Mouse (Mus musculus): Measurements from ENCODE around the gene 9530068E07Rik. TPM values are rescaled to one million over a fixed set of nuclear protein-coding genes. Genes with fewer than 3 reads are reported as not detected.
"Not testable (repeated sequence)": the region's sequence is repeated elsewhere in the genome, so short reads cannot be mapped to it uniquely, and the experiment has no call there.

9530068E07Rik gene
- polyA plus RNA-seq, 1 experiment, result 124 TPM

- H3K27me3 ChIP-seq (ENCODE audit: control insufficient read depth, insufficient read depth, low read length), result no peaks in the 10 kb centered on the region
- WGBS, result 51% methylated on average over 3 of the region's 3 CpGs
- H3K4me3 ChIP-seq (ENCODE audit: control insufficient read depth, insufficient read depth, low read length), result no peak overlapping the region
- no peak for TF ChIP-seq CTCF (IDR thresholded peaks at IDR 0.05; ENCODE audit: borderline replicate concordance, control insufficient read depth, extremely low read depth, insufficient read depth, low read length, poor library complexity)
- no peak for TF ChIP-seq POLR2A (IDR thresholded peaks at IDR 0.05; ENCODE audit: control insufficient read depth, extremely low read depth, insufficient read depth, low read length, poor library complexity)
- H3K36me3 ChIP-seq (ENCODE audit: control insufficient read depth, insufficient read depth, low read length), result peaks cover 53% of the 10 kb centered on the region
- DNase-seq, result no peak
- H3K27ac ChIP-seq (ENCODE audit: control insufficient read depth, insufficient read depth, low read length), result no peak overlapping the region
- H3K4me1 ChIP-seq (replicated peaks; ENCODE audit: control insufficient read depth, insufficient read depth, low read length), result no peaks in the 10 kb centered on the region
Measured at GRCm38 (mm10) chr11:52384667-52385066, 11.6 kb upstream of the 9530068E07Rik start.

- Histone ChIP-seq H3K36me3 (ENCODE audit: control insufficient read depth, insufficient read depth, low read length) (peaks cover 49% of the 10 kb centered on the region), H3K27me3 (ENCODE audit: control insufficient read depth, insufficient read depth, low read length) (no peaks in the 10 kb centered on the region), H3K4me3 (ENCODE audit: control insufficient read depth, insufficient read depth, low read length) (no peak overlapping the region), H3K27ac (ENCODE audit: control insufficient read depth, insufficient read depth, low read length) (no peak overlapping the region), H3K4me1 (replicated peaks; ENCODE audit: control insufficient read depth, insufficient read depth, low read length) (no peaks in the 10 kb centered on the region)
- DNase-seq, result no peak
- no peak for TF ChIP-seq POLR2A (IDR thresholded peaks at IDR 0.05; ENCODE audit: control insufficient read depth, extremely low read depth, insufficient read depth, low read length, poor library complexity)
- TF ChIP-seq CTCF (IDR thresholded peaks at IDR 0.05; ENCODE audit: borderline replicate concordance, control insufficient read depth, extremely low read depth, insufficient read depth, low read length, poor library complexity), result no peak
- 95% methylated on average over 3 of the region's 3 CpGs for WGBS
Measured at GRCm38 (mm10) chr11:52386892-52387291, 9.3 kb upstream of the 9530068E07Rik start.

- no peak for DNase-seq
- Histone ChIP-seq H3K27ac (ENCODE audit: control insufficient read depth, insufficient read depth, low read length) (no peak overlapping the region), H3K4me1 (replicated peaks; ENCODE audit: control insufficient read depth, insufficient read depth, low read length) (no peaks in the 10 kb centered on the region), H3K27me3 (ENCODE audit: control insufficient read depth, insufficient read depth, low read length) (no peaks in the 10 kb centered on the region), H3K4me3 (ENCODE audit: control insufficient read depth, insufficient read depth, low read length) (no peak overlapping the region), H3K36me3 (ENCODE audit: control insufficient read depth, insufficient read depth, low read length) (peaks cover 49% of the 10 kb centered on the region)
- WGBS, result 98% methylated on average over 12 of the region's 12 CpGs
- TF ChIP-seq POLR2A (IDR thresholded peaks at IDR 0.05; ENCODE audit: control insufficient read depth, extremely low read depth, insufficient read depth, low read length, poor library complexity) (no peak), CTCF (IDR thresholded peaks at IDR 0.05; ENCODE audit: borderline replicate concordance, control insufficient read depth, extremely low read depth, insufficient read depth, low read length, poor library complexity) (no peak)
Measured at GRCm38 (mm10) chr11:52388150-52388549, 8.1 kb upstream of the 9530068E07Rik start.

GRCm38 (mm10) chr11:52388979-52389378 is 7.2 kb upstream of the 9530068E07Rik start:
- not testable (repeated sequence) for H3K27me3 ChIP-seq (ENCODE audit: control insufficient read depth, insufficient read depth, low read length); H3K4me1 ChIP-seq (replicated peaks; ENCODE audit: control insufficient read depth, insufficient read depth, low read length); DNase-seq; H3K27ac ChIP-seq (ENCODE audit: control insufficient read depth, insufficient read depth, low read length); H3K4me3 ChIP-seq (ENCODE audit: control insufficient read depth, insufficient read depth, low read length)
- 84% methylated on average over 5 of the region's 5 CpGs for WGBS
- peaks cover 43% of the 10 kb centered on the region for H3K36me3 ChIP-seq (ENCODE audit: control insufficient read depth, insufficient read depth, low read length)

- TF ChIP-seq CTCF (IDR thresholded peaks at IDR 0.05; ENCODE audit: borderline replicate concordance, control insufficient read depth, extremely low read depth, insufficient read depth, low read length, poor library complexity) (no peak), POLR2A (IDR thresholded peaks at IDR 0.05; ENCODE audit: control insufficient read depth, extremely low read depth, insufficient read depth, low read length, poor library complexity) (no peak)
- Histone ChIP-seq H3K27me3 (ENCODE audit: control insufficient read depth, insufficient read depth, low read length) (no peaks in the 10 kb centered on the region), H3K36me3 (ENCODE audit: control insufficient read depth, insufficient read depth, low read length) (peaks cover 35% of the 10 kb centered on the region), H3K4me1 (replicated peaks; ENCODE audit: control insufficient read depth, insufficient read depth, low read length) (no peaks in the 10 kb centered on the region), H3K4me3 (ENCODE audit: control insufficient read depth, insufficient read depth, low read length) (no peak overlapping the region), H3K27ac (ENCODE audit: control insufficient read depth, insufficient read depth, low read length) (no peak overlapping the region)
- no peak for DNase-seq
- 93% methylated on average over 7 of the region's 7 CpGs for WGBS
Measured at GRCm38 (mm10) chr11:52389933-52390332, 6.3 kb upstream of the 9530068E07Rik start.

- no peak overlapping the region for H3K4me3 ChIP-seq (ENCODE audit: control insufficient read depth, insufficient read depth, low read length)
- H3K4me1 ChIP-seq (replicated peaks; ENCODE audit: control insufficient read depth, insufficient read depth, low read length), result peaks cover 4% of the 10 kb centered on the region; the same call in 1 of the 2 replicates
- no peaks in the 10 kb centered on the region for H3K27me3 ChIP-seq (ENCODE audit: control insufficient read depth, insufficient read depth, low read length)
- DNase-seq, result no peak
- 95% methylated on average over 4 of the region's 4 CpGs for WGBS
- no peak overlapping the region for H3K27ac ChIP-seq (ENCODE audit: control insufficient read depth, insufficient read depth, low read length)
- H3K36me3 ChIP-seq (ENCODE audit: control insufficient read depth, insufficient read depth, low read length), result peaks cover 3% of the 10 kb centered on the region; the same call in 1 of the 2 replicates
- TF ChIP-seq POLR2A (IDR thresholded peaks at IDR 0.05; ENCODE audit: control insufficient read depth, extremely low read depth, insufficient read depth, low read length, poor library complexity) (no peak), CTCF (IDR thresholded peaks at IDR 0.05; ENCODE audit: borderline replicate concordance, control insufficient read depth, extremely low read depth, insufficient read depth, low read length, poor library complexity) (no peak)
Measured at GRCm38 (mm10) chr11:52394494-52394893, 1.7 kb upstream of the 9530068E07Rik start.

GRCm38 (mm10) chr11:52395343-52395742 is 885 bp upstream of the 9530068E07Rik start:
- TF ChIP-seq POLR2A (IDR thresholded peaks at IDR 0.05; ENCODE audit: control insufficient read depth, extremely low read depth, insufficient read depth, low read length, poor library complexity) (no peak), CTCF (IDR thresholded peaks at IDR 0.05; ENCODE audit: borderline replicate concordance, control insufficient read depth, extremely low read depth, insufficient read depth, low read length, poor library complexity) (no peak)
- Histone ChIP-seq H3K36me3 (ENCODE audit: control insufficient read depth, insufficient read depth, low read length) (peaks cover under 1% of the 10 kb centered on the region; the same call in 1 of the 2 replicates), H3K27ac (ENCODE audit: control insufficient read depth, insufficient read depth, low read length) (no peak overlapping the region), H3K27me3 (ENCODE audit: control insufficient read depth, insufficient read depth, low read length) (no peaks in the 10 kb centered on the region), H3K4me3 (ENCODE audit: control insufficient read depth, insufficient read depth, low read length) (no peak overlapping the region), H3K4me1 (replicated peaks; ENCODE audit: control insufficient read depth, insufficient read depth, low read length) (peaks cover 4% of the 10 kb centered on the region; the same call in 1 of the 2 replicates)
- DNase-seq, result no peak
- WGBS, result 68% methylated on average over 4 of the region's 4 CpGs

Data from thymus, adult 2 months (tissue).